Mouse (Mus musculus): ENCODE data around the gene Vmn1r143.
"Not testable (repeated sequence)": the region's sequence is repeated elsewhere in the genome, so short reads cannot be mapped to it uniquely, and the experiment has no call there.

DNA sequence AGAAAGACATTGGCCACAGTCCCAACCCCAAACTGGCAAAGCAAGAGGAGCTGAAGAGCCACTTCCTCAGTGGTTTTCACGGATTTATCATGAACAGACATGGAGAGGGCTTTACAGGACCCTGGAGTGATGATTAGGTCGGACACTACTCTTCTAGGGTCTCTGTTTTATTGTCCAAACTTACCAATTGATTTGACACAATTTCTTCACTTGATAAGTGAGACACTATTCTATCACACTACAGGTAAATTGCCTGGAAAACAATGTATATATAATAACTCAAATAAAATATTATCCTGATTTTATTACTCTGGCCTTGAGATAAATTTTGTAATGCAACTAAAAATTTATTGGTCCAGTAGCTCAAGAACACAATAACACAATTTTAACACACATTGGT is 40.2 kb downstream of the Vmn1r143 start, which contains the start of gene Gm8453:
- TF ChIP-seq CTCF (IDR thresholded peaks at IDR 0.05; ENCODE audit: low read depth, low read length); POLR2A (IDR thresholded peaks at IDR 0.05; ENCODE audit: borderline replicate concordance, low read depth, low read length): not testable (repeated sequence)
